In genomic region chr7:122199296-122199695, GRCm38 (mm10) we compare ENCODE assay signal across 9 mouse cellular contexts. TPM values are rescaled to one million over a fixed set of nuclear protein-coding genes. Genes with fewer than 3 reads are reported as not detected.
DNase-seq lines count a peak whose midpoint lies in the region; ATAC-seq and TF ChIP-seq lines count a peak whose summit lies in the region.
"Had no signal": no experiment of that assay in that cellular context is flagged by ENCODE, and none has a peak within 500 bp of the region (broad histone marks: within the 10 kb centered on the region; RNA-seq: fewer than 3 reads in every experiment).

No protein-coding gene starts in this region.

- no peak for DNase-seq in heart, embryonic 10.5 days (ENCODE audit: low spot score)
- peak; percentile 74 for DNase-seq in 416B (ENCODE audit: low read depth)
- DNase-seq in ES-E14 (ENCODE audit: low read depth, low spot score): peak; percentile 35
- peak; percentile 23 for DNase-seq in embryonic facial prominence, embryonic 14.5 days (ENCODE audit: low spot score)
- peak; percentile 53 for DNase-seq in lung, postnatal 10 days
- no peak for DNase-seq in forebrain, embryonic 11.5 days (ENCODE audit: low spot score)

- no peak overlapping the region for H3K9ac ChIP-seq in heart, embryonic 12.5 days
- no peak overlapping the region for H3K9ac ChIP-seq in ES-E14 (ENCODE audit: insufficient read depth, low read depth, low read length, poor library complexity, severe bottlenecking)
- H3K9ac ChIP-seq in embryonic facial prominence, embryonic 14.5 days (ENCODE audit: low read depth, low read length): no peak overlapping the region
- H3K9ac ChIP-seq in forebrain, embryonic 11.5 days (ENCODE audit: low read length): no peak overlapping the region
- H3K9ac ChIP-seq: limb, embryonic 15.5 days had no signal

- peaks cover 6% of the 10 kb centered on the region; the same call in 1 of the 2 replicates for H3K9me3 ChIP-seq in heart, embryonic 12.5 days (replicated peaks)
- no peaks in the 10 kb centered on the region for H3K9me3 ChIP-seq in heart, embryonic 10.5 days
- H3K9me3 ChIP-seq in ES-E14 (ENCODE audit: control insufficient read depth, insufficient read depth, low read depth, low read length): no peaks in the 10 kb centered on the region
- H3K9me3 ChIP-seq in embryonic facial prominence, embryonic 14.5 days (ENCODE audit: control insufficient read depth, low read length): 0 out of 2 replicates have a peak, but pooled peaks cover 5% of the 10 kb centered on the region
- no peaks in the 10 kb centered on the region for H3K9me3 ChIP-seq in forebrain, embryonic 11.5 days (ENCODE audit: control insufficient read depth, low read length)
- H3K9me3 ChIP-seq: limb, embryonic 15.5 days had no signal

- H3K27me3 ChIP-seq in heart, embryonic 12.5 days (replicated peaks): no peaks in the 10 kb centered on the region
- H3K27me3 ChIP-seq in heart, embryonic 10.5 days (ENCODE audit: insufficient read depth, poor library complexity, severe bottlenecking): no peaks in the 10 kb centered on the region
- no peaks in the 10 kb centered on the region for H3K27me3 ChIP-seq in embryonic facial prominence, embryonic 14.5 days (replicated peaks; ENCODE audit: control insufficient read depth, insufficient read depth, low read length)
- no peaks in the 10 kb centered on the region for H3K27me3 ChIP-seq in forebrain, embryonic 11.5 days (ENCODE audit: control insufficient read depth, insufficient read depth, low read length)
- H3K27me3 ChIP-seq: limb, embryonic 15.5 days had no signal

- no peak overlapping the region for H3K27ac ChIP-seq in heart, embryonic 12.5 days (ENCODE audit: poor library complexity, severe bottlenecking)
- H3K27ac ChIP-seq in heart, embryonic 10.5 days: no peak overlapping the region
- H3K27ac ChIP-seq in ES-E14 (ENCODE audit: insufficient read depth, low read depth, low read length, poor library complexity, severe bottlenecking): no peak overlapping the region
- no peak overlapping the region for H3K27ac ChIP-seq in embryonic facial prominence, embryonic 14.5 days (replicated peaks; ENCODE audit: low read depth, low read length)
- no peak overlapping the region for H3K27ac ChIP-seq in forebrain, embryonic 11.5 days (ENCODE audit: low read depth, low read length)
- H3K27ac ChIP-seq: limb, embryonic 15.5 days had no signal

- H3K4me3 ChIP-seq in heart, embryonic 12.5 days: no peak overlapping the region
- H3K4me3 ChIP-seq in heart, embryonic 10.5 days: no peak overlapping the region
- H3K4me3 ChIP-seq in ES-E14 (ENCODE audit: insufficient read depth in 1 of 2, low read depth in 1 of 2, low read length in 2 of 2, poor library complexity in 1 of 2, severe bottlenecking in 1 of 2): no peak overlapping the region
- no peak overlapping the region for H3K4me3 ChIP-seq in embryonic facial prominence, embryonic 14.5 days (ENCODE audit: low read depth, low read length)
- no peak overlapping the region for H3K4me3 ChIP-seq in forebrain, embryonic 11.5 days (ENCODE audit: low read depth, low read length)
- H3K4me3 ChIP-seq: limb, embryonic 15.5 days had no signal

- H3K4me1 ChIP-seq in heart, embryonic 12.5 days (replicated peaks): no peaks in the 10 kb centered on the region
- no peaks in the 10 kb centered on the region for H3K4me1 ChIP-seq in heart, embryonic 10.5 days
- no peaks in the 10 kb centered on the region for H3K4me1 ChIP-seq in ES-E14 (ENCODE audit: control insufficient read depth in 2 of 2, insufficient read depth in 2 of 2, low read length in 2 of 2, poor library complexity in 1 of 2)
- no peaks in the 10 kb centered on the region for H3K4me1 ChIP-seq in embryonic facial prominence, embryonic 14.5 days (ENCODE audit: control insufficient read depth, insufficient read depth, low read length)
- no peaks in the 10 kb centered on the region for H3K4me1 ChIP-seq in forebrain, embryonic 11.5 days (replicated peaks; ENCODE audit: control insufficient read depth, insufficient read depth, low read length)
- H3K4me1 ChIP-seq: limb, embryonic 15.5 days had no signal

- in situ Hi-C loops in ES-E14 (cut with MboI; ENCODE audit: low sequenced_read_pairs in 2 of 2, unreplicated experiment in 2 of 2): no loop called here

- 0 out of 2 replicates have a peak, but pooled peaks have one; percentile 11 for ATAC-seq in heart, embryonic 12.5 days (ENCODE audit: insufficient number of reproducible peaks, low FRiP score)
- ATAC-seq in embryonic facial prominence, embryonic 14.5 days (ENCODE audit: low read depth): no peak
- no peak for ATAC-seq in inflammation-experienced regulatory T-cells, adult 6 months
- no peak for ATAC-seq in forebrain, embryonic 11.5 days (replicated peaks; ENCODE audit: low FRiP score)

- 21% methylated on average over 5 of the region's 5 CpGs for WGBS in heart, embryonic 12.5 days
- 29% methylated on average over 5 of the region's 5 CpGs for WGBS in heart, embryonic 10.5 days
- WGBS in embryonic facial prominence, embryonic 14.5 days: 25% methylated on average over 5 of the region's 5 CpGs
- 31% methylated on average over 5 of the region's 5 CpGs for WGBS in forebrain, embryonic 11.5 days

- H3K4me2 ChIP-seq in heart, embryonic 12.5 days: no peak overlapping the region
- no peak overlapping the region for H3K4me2 ChIP-seq in embryonic facial prominence, embryonic 14.5 days (ENCODE audit: low read depth, low read length)
- no peak overlapping the region for H3K4me2 ChIP-seq in forebrain, embryonic 11.5 days (ENCODE audit: low read depth, low read length, severe bottlenecking)
- H3K4me2 ChIP-seq: limb, embryonic 15.5 days had no signal

- H3K36me3 ChIP-seq in heart, embryonic 12.5 days: no peaks in the 10 kb centered on the region
- H3K36me3 ChIP-seq in heart, embryonic 10.5 days: no peaks in the 10 kb centered on the region
- H3K36me3 ChIP-seq in ES-E14 (ENCODE audit: control insufficient read depth, insufficient read depth, low read length, poor library complexity, severe bottlenecking): no peaks in the 10 kb centered on the region
- no peaks in the 10 kb centered on the region for H3K36me3 ChIP-seq in embryonic facial prominence, embryonic 14.5 days (ENCODE audit: control insufficient read depth, insufficient read depth, low read length)
- H3K36me3 ChIP-seq in forebrain, embryonic 11.5 days (ENCODE audit: control insufficient read depth, insufficient read depth, low read length): no peaks in the 10 kb centered on the region
- H3K36me3 ChIP-seq: limb, embryonic 15.5 days had no signal

TF ChIP-seq in ES-E14, 5 proteins besides CTCF, POLR2A, EP300 and RAD21:
- no peak for TF ChIP-seq MAFK (IDR thresholded peaks at IDR 0.05; ENCODE audit: insufficient read depth, low read depth, low read length)
- TF ChIP-seq HCFC1 (IDR thresholded peaks at IDR 0.05; ENCODE audit: borderline replicate concordance, insufficient read depth, low read length): no peak
- TF ChIP-seq ZC3H11A (IDR thresholded peaks at IDR 0.05; ENCODE audit: borderline replicate concordance, low read depth, low read length): peak; percentile 48; the same call in 1 of the 2 replicates
- no peak for TF ChIP-seq CHD2 (IDR thresholded peaks at IDR 0.05; ENCODE audit: low read depth, low read length)
- 0 out of 2 replicates have a peak, but pooled peaks have one; percentile 28 for TF ChIP-seq ZNF384 (IDR thresholded peaks at IDR 0.05; ENCODE audit: low read depth, low read length)

RNA-seq across cellular contexts. Expression of gene Ern2, which starts 13.3 kb away (rescaled TPM):
- polyA plus RNA-seq in heart, embryonic 12.5 days (2016; fragmentation: Nextera tagmentation; extraction: Ambion mirVana): not detected in 2 replicates
- not detected in 2 replicates for polyA plus RNA-seq in heart, embryonic 10.5 days (2016; fragmentation: Nextera tagmentation; extraction: Ambion mirVana)
- total RNA-seq in ES-E14 (2012; rRNA removed): 0.11 TPM in 1 of 2 replicates, not detected in the other
- polyA plus RNA-seq in embryonic facial prominence, embryonic 14.5 days (2014; fragmentation: Nextera tagmentation; extraction: Ambion mirVana): 0.07 TPM in 1 of 2 replicates, not detected in the other
- polyA plus RNA-seq in inflammation-experienced regulatory T-cells, adult 6 months (2017; shearing (Covaris generic)): not detected
- polyA plus RNA-seq in forebrain, embryonic 11.5 days (2014; fragmentation: Nextera tagmentation; extraction: Ambion mirVana): 0.09 and 0.23 TPM in 2 replicates
- polyA plus RNA-seq: limb, embryonic 15.5 days had no signal

RNA-seq across cellular contexts. Expression of gene Chp2, which starts 20.0 kb away (rescaled TPM):
- 0.15 and 0.42 TPM in 2 replicates for polyA plus RNA-seq in heart, embryonic 12.5 days (2016; fragmentation: Nextera tagmentation; extraction: Ambion mirVana)
- 0.18 TPM in 1 of 2 replicates, not detected in the other for polyA plus RNA-seq in heart, embryonic 10.5 days (2016; fragmentation: Nextera tagmentation; extraction: Ambion mirVana)
- 0.16 TPM in 1 of 2 replicates, not detected in the other for total RNA-seq in ES-E14 (2012; rRNA removed)
- 0.28 and 1.2 TPM in 2 replicates for polyA plus RNA-seq in embryonic facial prominence, embryonic 14.5 days (2014; fragmentation: Nextera tagmentation; extraction: Ambion mirVana)
- polyA plus RNA-seq in inflammation-experienced regulatory T-cells, adult 6 months (2017; shearing (Covaris generic)): not detected
- not detected in 2 replicates for polyA plus RNA-seq in forebrain, embryonic 11.5 days (2014; fragmentation: Nextera tagmentation; extraction: Ambion mirVana)

RNA-seq across cellular contexts. Expression of gene Plk1, which starts 40.1 kb away (rescaled TPM):
- polyA plus RNA-seq in heart, embryonic 12.5 days (2016; fragmentation: Nextera tagmentation; extraction: Ambion mirVana): 103 and 112 TPM in 2 replicates
- 143 and 172 TPM in 2 replicates for polyA plus RNA-seq in heart, embryonic 10.5 days (2016; fragmentation: Nextera tagmentation; extraction: Ambion mirVana)
- total RNA-seq in ES-E14 (2012; rRNA removed): 66.1 and 73.8 TPM in 2 replicates
- 69.1 and 87.1 TPM in 2 replicates for polyA plus RNA-seq in embryonic facial prominence, embryonic 14.5 days (2014; fragmentation: Nextera tagmentation; extraction: Ambion mirVana)
- 10 to 100 TPM in 1 of 3 experiments, 1 to 10 TPM in 2; 3.8 to 52.8 (median 5.5) TPM for polyA plus RNA-seq in inflammation-experienced regulatory T-cells, adult 6 months (2017; shearing (Covaris generic))
- 191 and 197 TPM in 2 replicates for polyA plus RNA-seq in forebrain, embryonic 11.5 days (2014; fragmentation: Nextera tagmentation; extraction: Ambion mirVana)

Comparison
In these comparisons a context has a peak if more than half of its experiments do, and no peak if none do; other contexts are left out.
1. DNase-seq: peak in 416B (single experiment), ES-E14 (single experiment), embryonic facial prominence, embryonic 14.5 days (single experiment) and lung, postnatal 10 days (single experiment); none in heart, embryonic 10.5 days (single experiment) and forebrain, embryonic 11.5 days (single experiment).